Mouse (Mus musculus): ENCODE measurements around the gene Tbc1d24. TPM values are rescaled to one million over a fixed set of nuclear protein-coding genes. Genes with fewer than 3 reads are reported as not detected.
A peak's percentile ranks its signal among the peaks of the same experiment; 100 is the strongest.

Gene Tbc1d24
- total RNA-seq, 4 experiments from 2014 or later = 59.5 to 65.9 (median 63.6) TPM

DNA sequence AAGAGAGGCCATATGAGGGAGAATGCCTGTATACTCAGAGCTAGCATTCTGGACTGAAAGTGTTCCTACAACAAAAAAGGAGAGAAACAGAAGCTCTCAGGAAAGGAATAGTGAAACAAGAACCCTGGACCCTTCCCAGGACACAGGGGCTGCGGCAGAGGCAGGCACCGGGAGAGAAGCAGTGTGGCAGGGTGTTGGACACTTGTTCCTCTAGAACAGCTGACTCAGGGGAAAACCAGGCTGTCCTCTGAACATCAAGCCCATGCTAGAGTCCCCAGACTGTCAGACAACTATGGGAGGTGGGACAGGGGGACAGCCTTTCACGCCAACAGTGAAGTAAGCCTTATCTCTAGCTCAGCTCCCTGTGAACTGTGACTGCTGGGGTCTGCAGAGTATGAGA is 5.2 kb upstream of the Tbc1d24 start:
- DNase-seq (ENCODE audit: low spot score in 2 of 2) = no peak

DNA sequence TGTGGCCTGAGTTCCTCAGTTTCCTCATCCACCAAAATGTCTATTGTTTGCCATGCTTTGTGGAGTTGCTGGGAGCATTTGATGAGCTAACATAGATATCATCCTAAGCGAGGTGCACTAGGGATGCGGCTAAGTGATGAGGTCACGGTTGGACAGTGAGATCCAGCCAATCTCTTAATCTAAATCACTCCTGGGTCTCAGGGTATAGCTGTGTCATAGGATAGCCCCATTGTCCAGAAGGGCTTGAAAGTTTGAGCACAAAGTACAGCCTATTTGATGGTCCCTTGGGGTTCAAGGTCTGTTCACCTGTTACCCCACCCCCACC is 4.5 kb upstream of the Tbc1d24 start:
- DNase-seq (ENCODE audit: low spot score in 2 of 2) = no peak

DNA sequence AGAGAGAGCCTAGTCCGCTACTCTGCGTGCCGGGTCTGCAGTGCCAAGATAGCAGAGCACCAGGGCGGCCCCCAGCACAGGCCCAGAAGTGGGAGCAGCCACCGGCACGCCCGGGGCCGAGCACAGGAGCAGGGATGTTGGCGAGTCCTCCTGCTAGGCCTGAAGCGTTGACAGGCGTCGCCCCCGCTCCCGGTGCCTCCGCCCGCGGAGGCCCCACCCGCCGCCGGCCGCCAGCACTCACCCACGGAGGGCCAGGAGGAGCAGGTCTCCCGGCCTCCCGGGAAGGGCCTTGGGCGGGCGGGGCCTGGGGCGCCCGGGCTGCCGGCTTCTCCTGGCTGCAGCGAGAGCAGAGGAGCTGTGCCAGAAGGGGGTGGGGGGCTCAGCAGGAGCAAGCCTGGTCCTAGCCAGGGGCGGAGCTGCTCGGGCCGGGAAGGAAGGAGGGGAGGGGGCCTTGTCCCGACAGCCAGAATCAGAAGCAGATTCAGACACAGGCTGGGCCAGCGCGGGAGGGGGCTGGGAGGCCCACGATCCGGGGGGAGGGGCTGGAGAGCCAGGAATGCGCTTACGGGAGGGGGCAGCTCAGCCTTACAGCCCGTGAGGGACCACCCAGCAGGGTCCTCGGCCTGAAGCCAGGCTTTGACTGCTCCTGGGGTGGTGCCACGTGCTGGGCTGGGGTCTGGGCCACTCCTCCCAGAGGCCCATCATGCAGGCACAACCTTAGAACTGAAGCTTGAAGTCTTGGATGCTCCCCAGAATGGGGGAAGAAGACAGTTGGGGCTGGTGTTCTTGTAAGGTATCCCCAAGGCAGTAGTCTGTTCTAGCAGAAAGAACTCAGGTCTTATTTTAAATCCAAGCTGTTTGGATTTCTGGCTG is 3.9 kb upstream of the Tbc1d24 start, which contains the start of gene Ntn3:
Gene Ntn3, minus strand, starts transcription at position 489 of the 873 bp plus-strand sequence.
- DNase-seq (ENCODE audit: low spot score in 2 of 2) = no peak

DNA sequence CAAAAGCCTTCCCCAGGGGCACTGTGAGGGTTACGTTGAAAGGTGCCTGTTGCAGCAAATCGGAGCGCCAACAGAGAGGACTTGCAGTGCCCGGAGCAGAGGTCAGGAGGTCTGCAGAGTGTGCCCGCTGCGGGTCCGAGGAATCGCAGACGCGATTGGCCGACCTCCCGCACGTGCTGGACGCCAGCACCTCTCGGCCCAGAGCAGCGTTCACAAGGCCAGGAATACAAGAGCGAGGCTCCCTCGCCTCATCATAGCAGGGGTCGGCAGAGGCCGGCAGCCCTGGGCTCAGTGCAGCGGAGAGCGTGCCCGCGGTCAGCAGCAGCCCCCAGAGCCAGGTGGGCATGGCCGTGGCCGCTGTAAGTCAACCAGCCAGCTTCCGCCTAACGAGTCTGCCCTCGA is 3.3 kb upstream of the Tbc1d24 start:
- no peak for DNase-seq (ENCODE audit: low spot score in 2 of 2)

DNA sequence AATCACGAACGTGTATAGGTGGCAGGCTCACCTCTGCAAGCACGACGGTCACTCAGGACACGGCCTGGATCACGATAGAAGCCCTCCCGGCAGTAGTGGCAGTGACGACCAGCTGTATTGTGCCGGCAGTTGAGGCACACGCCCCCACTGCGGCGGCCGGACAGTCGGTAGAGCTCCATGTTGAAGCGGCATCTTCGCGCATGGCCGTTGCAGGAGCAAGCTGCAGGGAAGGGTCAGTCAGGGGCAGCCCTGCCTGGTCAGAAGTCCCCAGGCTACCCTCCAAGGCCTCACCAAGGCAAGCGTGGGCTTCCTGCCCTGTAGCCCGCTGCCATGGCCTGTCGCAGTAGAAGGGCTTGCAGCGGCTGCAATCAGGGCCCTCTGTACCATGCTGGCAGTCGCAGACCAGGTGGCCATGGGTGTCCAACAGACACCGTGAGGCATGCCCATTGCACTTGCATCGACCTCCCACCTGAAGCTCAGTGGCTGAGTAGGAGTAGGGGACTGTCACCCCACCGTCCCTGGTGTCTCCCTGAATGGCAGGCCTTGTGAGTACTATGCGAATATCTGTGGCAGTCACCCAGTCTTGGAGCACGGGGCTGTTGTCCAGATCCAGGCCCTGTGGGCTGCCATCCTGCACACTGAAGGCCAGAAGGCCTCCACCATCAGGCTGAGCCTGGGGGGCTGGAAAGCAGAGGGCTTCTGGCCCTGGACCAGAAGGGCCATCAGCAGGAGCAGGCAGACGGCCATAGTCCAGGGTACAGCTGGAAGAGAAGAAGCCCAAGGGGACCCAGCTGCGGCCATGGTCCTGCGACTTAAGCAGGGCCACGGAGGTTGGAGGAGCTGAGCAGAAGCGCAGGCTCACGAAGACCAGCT is 2.6 kb upstream of the Tbc1d24 start:
- no peak for DNase-seq (ENCODE audit: low spot score in 2 of 2)

DNA sequence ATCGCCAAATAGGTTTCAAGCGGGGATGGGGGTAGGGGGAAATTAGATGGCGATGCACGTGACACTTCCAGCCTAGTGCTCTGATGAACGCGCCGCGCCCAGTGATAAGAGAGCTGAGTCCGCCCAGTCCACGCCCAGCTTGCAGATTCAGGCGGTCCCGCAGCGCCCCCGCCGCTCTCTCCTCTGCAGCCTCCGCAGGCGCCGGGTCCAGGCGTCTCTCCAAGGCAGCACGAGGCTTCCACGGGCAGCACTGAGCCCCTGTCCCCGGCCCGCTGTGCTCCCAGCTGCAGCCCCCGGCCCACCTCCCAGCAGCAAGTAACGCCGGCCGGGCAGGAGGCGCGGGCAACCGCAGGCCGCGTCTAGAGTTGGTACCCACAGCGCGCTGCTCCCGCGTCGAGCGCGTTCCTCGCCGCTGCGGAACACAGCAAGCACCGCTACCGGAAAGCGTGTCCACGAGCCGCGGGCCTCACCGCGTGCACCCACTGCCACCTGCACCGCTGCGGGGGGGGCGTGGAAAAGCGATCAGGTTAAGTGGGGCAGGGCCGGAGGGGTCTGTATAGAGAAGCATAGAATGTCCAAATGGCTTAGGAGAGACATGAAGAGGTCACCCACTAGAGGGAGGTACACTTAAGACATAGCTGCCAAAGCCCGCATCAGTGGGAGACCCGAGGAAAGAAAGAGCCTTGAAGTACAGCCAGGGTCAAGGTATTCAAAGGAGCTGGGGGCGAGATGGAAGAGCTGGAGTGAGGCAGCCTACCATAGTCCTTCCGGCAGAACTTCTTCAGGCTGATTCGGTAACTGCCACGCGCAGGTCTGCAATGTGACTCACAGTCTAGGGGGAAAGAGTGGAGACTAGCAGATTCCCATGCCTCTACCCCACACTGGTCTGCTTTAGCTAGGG is 1.3 kb upstream of the Tbc1d24 start:
- peak; percentile 59 to 81 for DNase-seq (ENCODE audit: low spot score in 2 of 2)

DNA sequence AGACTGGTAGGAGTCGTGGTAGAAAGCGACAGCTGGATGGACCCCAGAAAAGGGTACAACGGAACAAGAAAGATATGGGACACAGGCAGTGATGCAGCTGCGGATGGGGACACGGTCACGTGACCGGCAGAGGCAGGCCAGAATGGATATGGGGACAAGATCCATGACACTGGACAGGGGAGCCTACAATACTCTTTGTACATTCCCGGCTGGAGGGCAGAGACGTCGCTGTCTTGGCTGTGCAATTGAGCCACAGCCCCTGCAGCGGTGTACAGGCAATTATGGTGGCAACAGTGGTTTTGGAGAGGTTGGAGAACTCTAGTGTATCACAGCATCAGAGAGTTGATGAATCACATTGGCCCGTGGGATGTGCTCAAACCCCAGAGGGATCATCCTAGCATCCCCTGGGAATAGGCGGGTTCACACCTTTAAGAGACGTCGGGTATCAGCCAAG is 573 bp upstream of the Tbc1d24 start:
- peak in 1 of 2 experiments; percentile 67 for DNase-seq (ENCODE audit: low spot score in 2 of 2)

DNA sequence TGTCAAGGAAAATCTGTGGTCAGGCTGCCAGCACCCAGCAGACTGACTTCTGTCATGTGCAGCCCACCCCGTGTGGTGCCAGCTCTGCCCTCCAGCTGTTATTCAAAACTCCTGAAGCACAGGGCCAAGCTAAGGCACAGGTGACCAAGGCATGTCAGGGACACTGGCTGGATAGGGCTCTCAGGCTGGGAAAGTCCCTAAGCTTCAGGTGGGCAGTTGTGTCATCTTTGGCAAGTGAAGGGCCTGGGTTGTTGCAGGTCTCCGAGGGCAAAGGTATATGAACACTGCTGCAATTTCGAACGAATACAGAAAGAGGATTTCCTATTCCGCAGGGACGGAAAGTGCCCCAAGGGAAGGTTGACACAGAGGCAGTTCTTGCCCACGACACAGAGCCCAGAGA is 516 bp downstream of the Tbc1d24 start:
- DNase-seq (ENCODE audit: low spot score in 2 of 2) = no peak

DNA sequence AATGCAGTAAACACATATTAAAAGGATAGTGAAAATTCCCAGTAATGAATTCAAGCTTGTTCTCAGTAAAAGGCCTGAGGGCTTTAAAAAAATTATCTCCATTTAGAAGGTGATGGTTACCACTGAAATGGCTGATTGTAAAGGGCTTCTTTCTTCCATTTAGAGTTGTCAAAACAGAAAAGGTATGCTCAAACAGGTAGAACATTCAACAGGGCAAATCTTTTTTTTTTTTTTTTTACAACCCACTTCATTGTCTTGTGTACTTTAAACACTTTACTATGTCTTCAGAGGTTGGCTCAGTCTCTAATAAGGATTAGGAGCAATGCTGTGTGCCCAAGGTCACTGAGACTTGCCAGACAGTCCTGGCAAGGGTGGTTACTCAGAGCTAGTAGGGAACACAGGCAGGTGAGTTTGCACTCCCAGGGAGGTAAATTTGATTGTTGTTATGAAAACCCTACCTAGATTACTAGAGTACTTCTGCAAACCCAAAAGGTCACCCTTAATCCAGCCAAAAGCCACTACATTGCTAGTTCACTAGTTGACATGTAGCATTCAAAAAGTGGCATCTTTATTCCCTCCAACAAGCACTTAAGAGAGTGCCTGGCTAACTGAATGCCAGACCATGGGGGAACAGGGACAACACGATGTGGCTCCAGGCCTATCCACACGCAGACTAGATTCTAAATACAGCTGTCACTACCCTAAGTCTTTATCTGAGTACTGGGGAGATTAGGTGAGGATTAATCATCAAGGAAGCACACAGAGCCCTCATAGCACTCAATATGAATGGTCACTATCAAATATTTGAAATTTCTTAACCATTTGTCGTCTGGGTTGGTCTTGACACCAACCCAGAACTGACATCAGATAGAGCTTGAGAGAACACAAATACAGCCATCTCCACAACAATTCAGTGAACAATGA is 1.5 kb downstream of the Tbc1d24 start:
- DNase-seq (ENCODE audit: low spot score in 2 of 2) = no peak

DNA sequence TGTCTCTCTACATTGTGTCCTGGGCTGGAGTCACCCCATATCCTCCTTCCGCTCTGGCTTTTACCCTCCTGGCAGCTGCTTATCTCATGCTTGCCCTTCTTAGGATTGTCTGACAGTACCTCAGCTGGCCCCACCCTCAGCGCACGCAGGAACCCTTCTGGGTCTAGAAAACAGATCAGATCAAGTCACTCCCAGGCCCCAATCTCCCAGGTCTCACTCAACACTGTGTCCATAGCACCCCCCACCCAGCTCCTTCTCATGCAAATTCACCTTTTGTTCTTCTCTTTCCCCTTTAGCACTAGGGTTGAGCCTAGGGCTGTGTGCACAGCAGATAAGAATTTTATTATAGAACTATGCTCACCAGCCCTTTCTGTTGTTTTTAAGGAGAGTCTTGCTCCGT is 2.3 kb downstream of the Tbc1d24 start:
- no peak for DNase-seq (ENCODE audit: low spot score in 2 of 2)

DNA sequence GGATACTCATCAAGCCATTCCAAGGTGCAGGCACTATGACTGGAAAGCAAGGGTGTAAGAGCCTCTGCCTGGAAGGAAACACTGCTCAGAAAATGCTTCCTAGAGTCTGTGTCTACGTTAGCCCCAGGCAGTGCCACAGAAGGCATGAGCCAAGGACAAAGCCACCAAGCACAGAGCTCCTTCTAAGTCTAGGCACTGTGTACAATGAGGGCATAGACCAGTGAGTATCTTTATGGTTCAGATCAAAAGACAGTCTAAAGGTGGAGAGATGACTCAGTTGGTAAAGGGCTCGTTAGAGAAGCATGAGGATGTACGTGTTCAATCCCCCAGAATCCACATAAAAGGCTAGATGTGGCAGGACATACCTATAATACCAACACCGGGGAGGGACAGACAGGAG is 4.3 kb downstream of the Tbc1d24 start:
- DNase-seq (ENCODE audit: low spot score in 2 of 2) = no peak

DNA sequence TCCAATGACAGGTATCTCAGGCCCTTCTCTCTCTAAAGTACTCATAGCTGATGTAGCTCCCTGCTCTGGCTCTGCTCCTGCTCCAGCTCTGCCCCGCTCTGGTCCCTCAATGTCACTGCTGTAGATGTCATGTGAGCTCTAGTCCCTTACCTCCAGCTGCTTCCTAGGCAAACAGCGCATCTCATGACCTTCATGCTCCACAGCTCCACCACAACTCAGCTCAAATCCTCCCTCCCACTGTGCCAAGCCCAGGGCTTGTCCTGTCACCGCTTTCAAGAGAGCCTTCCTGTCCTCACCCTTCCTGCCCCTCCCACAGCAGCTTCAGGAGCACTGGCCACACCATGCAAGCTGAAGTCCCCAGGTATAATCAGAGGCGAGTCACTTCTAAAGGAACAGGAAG is 5.6 kb downstream of the Tbc1d24 start:
- no peak for DNase-seq (ENCODE audit: low spot score in 2 of 2)

DNA sequence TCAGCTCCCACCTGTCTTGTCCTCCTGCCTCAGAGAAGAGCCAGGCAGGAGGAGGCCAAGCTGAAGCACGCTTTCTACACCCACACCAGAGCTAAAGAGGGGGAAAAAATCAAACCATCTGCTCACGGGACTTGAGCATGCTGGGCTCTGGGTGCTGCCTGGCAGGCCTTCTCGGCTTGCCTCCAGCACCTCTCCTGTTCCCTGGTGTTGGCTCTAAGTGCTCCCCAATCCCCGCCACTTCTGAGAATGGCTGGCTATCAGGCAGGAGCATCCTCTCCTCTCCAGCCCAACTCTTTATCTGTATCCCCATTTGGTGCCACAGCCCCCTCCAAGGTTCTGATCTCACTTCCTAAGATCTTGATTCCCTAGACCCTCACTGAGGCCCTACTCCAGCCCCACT is 6.1 kb downstream of the Tbc1d24 start:
- peak in 1 of 2 experiments; percentile 89 for DNase-seq (ENCODE audit: low spot score in 2 of 2)

DNA sequence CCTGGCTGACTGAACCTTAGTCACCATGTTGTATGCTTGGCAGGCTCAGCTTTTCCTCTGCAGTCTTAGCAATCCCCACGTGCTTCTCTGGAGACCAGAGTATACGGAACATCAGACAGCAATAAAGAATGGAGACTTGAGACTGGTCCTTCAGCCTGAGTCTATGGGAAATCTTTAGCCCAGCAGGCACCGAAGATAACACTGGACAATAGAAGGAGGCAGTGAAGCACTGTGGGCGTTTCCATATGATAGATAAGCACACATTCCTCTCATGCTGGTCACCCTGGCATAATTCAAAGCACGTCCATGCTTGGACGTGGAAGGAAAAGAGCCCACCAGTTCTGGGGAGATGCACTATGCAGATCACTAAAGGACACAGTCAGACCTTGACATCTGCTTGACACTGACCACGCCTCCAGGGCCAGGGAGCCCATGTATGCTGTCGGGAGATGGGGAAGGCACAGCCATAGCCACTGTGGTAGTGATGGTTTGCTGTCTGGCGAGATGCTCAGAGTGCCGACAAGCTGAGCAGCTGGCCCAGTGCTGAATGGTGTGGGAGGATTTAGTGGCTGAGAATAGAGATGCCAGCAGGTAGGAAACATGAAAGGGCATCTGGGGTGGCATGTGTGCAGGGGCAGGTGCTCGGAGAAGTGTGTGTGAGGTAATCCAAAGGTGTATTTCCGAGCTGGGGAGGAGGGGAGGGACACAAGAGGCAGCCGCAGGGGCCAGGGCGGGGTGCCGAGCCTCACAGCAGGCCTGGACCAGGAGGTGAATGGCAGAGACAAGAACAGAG is 8.1 kb downstream of the Tbc1d24 start:
- DNase-seq (ENCODE audit: low spot score in 2 of 2) = peak in 1 of 2 experiments; percentile 70

DNA sequence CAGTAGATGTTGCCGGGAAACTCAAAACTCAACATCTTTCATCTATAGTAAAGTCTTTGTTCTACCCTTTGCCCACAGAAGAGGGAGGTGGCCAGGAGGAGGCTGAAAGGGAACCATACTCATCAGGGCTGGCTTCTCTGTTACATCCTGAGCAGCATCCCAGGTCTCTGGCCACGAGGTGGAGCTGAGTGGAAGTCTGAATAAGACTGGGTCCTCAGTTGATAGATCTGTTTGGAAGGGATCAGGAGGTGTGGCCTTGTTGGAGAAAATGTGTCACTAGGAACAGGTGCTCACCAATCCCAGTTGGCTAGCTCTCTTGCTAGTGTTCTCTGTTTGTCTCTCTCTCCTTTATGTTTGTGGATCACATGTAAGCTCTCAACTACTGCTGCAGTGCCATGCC is 10.0 kb downstream of the Tbc1d24 start:
- DNase-seq (ENCODE audit: low spot score in 2 of 2) = no peak

DNA sequence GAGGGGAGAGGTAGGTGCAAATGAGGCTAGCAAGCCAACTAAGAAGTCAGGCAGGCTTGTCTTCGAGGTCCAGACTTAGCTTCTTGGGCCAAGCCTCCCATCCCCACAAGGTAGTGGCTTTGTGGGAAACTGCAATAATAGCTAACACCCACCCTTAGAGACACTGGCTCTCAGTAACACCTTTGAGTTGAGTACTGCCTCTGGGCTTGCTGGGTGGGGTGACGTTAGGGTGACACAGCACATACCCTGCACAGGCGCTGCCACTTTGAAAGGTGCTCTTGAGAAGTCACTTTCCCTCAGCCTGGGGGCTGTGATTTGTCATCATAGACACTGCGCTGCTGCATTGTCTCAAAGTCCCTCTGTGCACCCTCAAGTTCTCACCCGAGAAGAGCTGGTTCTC is 11.6 kb downstream of the Tbc1d24 start:
- DNase-seq (ENCODE audit: low spot score in 2 of 2) = no peak

DNA sequence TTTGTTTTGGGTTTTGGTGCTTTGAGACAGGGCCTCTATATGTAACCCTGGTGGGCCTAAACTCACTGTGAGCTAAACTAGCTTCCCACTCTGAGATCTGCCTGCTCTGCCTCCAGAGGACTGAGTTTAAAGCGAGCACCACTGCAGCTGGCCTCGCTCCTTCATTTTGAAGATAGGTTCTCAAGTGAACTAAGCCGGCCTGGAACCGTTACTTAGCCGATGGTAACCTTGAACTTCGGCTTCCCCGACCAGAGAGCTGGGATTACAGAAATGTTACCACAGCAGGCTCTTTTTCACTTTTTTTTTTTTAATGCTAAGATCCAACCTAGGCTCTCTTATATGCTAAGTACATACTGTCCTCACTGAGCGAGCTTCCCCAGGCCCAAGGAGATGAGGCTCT is 12.1 kb downstream of the Tbc1d24 start:
- no peak for DNase-seq (ENCODE audit: low spot score in 2 of 2)

DNA sequence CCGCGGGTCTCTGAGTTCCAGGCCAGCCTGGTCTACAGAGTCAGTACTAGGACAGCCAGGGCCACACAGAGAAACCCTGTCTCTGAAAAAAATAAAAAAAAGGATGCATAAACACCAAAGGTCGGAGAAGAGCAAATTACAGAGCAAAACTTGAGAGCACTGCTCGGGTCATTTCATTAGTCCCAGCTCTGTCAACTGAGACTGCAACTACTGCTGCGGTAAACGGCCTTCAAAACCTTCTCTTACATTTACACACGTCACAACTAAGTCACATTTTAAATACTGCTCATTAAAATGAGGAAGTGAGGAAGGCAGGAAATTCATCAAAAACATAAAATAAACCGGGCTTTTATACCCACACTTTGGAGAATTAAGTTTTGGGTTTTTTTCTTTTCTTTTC is 12.5 kb downstream of the Tbc1d24 start:
- DNase-seq (ENCODE audit: low spot score in 2 of 2) = no peak

DNA sequence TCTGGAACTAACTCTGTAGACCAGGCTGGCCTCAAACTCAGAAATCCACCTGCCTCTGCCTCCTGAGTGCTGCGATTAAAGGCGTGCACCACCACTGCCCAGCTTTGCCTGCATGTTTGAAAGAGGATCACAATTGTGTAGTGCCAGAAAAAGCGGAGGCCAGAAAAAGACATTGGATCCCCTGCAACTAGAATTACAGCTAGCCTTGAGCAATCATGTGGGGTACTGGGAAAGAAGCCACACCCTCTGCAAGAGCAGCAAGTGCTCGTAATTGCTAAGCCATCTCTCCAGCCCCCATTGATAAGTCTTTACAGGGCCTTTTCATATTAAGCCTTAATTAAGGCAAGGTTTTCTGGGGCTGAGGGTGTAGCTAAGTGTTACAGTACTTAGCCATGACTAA is 13.9 kb downstream of the Tbc1d24 start:
- no peak for DNase-seq (ENCODE audit: low spot score in 2 of 2)
